Mouse (Mus musculus) stomach, embryonic 16.5 days (tissue): Measurements from ENCODE around the gene Fanca. TPM values are rescaled to one million over a fixed set of nuclear protein-coding genes. Genes with fewer than 3 reads are reported as not detected.

Source experiments
- ATAC-seq: fragments of 200-750 bp; cut with Nextera tagmentation; 2 replicates; pipeline ENCODE4 v1.8.0; 2017; ENCODE audit warnings: moderate number of reproducible peaks, moderate TSS enrichment; ENCODE audit not compliant: insufficient read depth, low FRiP score
- H3K27ac ChIP-seq: fragments of 300-500 bp; sonication (generic); 2 replicates; pipeline ENCODE4 v1.5.1; 2014; ENCODE audit warnings: low read length
- H3K27me3 ChIP-seq: fragments of 300-500 bp; sonication (generic); 2 replicates; pipeline ENCODE4 v1.6.1; 2014; ENCODE audit warnings: low read length, control low read depth, mixed read lengths; ENCODE audit not compliant: control insufficient read depth, insufficient read depth
- H3K36me3 ChIP-seq: fragments of 300-500 bp; sonication (generic); 2 replicates; pipeline ENCODE4 v1.6.1; 2014; ENCODE audit warnings: low read length; ENCODE audit not compliant: control insufficient read depth, insufficient read depth
- H3K4me1 ChIP-seq: fragments of 300-500 bp; sonication (generic); 2 replicates; pipeline ENCODE4 v1.6.1; 2014; ENCODE audit warnings: low read length, control low read depth, mixed read lengths; ENCODE audit not compliant: control insufficient read depth, insufficient read depth
- H3K4me2 ChIP-seq: fragments of 300-500 bp; sonication (generic); 2 replicates; pipeline ENCODE4 v1.6.1; 2014; ENCODE audit warnings: low read depth, low read length, mixed read lengths
- H3K4me3 ChIP-seq: fragments of 300-500 bp; sonication (generic); replicated peaks from 2 replicates; pipeline ENCODE4 v1.5.1; 2014; ENCODE audit warnings: mild to moderate bottlenecking, low read length
- H3K9ac ChIP-seq: fragments of 300-500 bp; sonication (generic); 2 replicates; pipeline ENCODE4 v1.6.1; 2014; ENCODE audit warnings: low read length
- H3K9me3 ChIP-seq: fragments of 300-500 bp; sonication (generic); replicated peaks from 2 replicates; pipeline ENCODE4 v1.6.1; 2016; ENCODE audit warnings: low read length, control low read depth; ENCODE audit not compliant: control insufficient read depth
- WGBS: fragments of 180-500 bp; shearing (Covaris S2); extraction: QIAGEN DNeasy Blood & Tissue Kit; methylation state at CpG from one replicate; pipeline ENCODE4 v1.1.7; 2014; 5-methylcytosine and 5-hydroxymethylcytosine counted together
- polyA plus RNA-seq: library from polyadenylated mRNA; unstranded; fragments of >200 nt; fragmentation: Nextera tagmentation; extraction: Ambion mirVana; gene quantifications from 2 replicates; pipeline ENCODE4 v1.2.1, GENCODE M21; 2015

The Fanca gene
- polyA plus RNA-seq, 1 experiment from 2014 or later: 18.1 TPM

- WGBS: 3% methylated on average over 21 of the region's 21 CpGs
- Histone ChIP-seq H3K9me3 (no peaks in the 10 kb centered on the region), H3K36me3 (no peaks in the 10 kb centered on the region), H3K4me2 (peak overlapping the region; percentile 89), H3K4me3 (peak overlapping the region; percentile 72), H3K9ac (peak overlapping the region; percentile 75), H3K27ac (no peak overlapping the region), H3K4me1 (0 out of 2 replicates have a peak, but pooled peaks cover 3% of the 10 kb centered on the region), H3K27me3 (no peaks in the 10 kb centered on the region)
- peak; percentile 84 for ATAC-seq
These were observed 452 bp downstream of the Fanca start for GRCm38 (mm10) chr8:123317781-123318466.

- H3K9me3 ChIP-seq: no peaks in the 10 kb centered on the region
- ATAC-seq: no peak
- H3K27ac ChIP-seq: no peak overlapping the region
- H3K27me3 ChIP-seq: no peaks in the 10 kb centered on the region
- WGBS: 65% methylated on average over 4 of the region's 4 CpGs
- H3K4me1 ChIP-seq: no peaks in the 10 kb centered on the region
- H3K9ac ChIP-seq: no peak overlapping the region
- H3K4me3 ChIP-seq: no peak overlapping the region
- H3K4me2 ChIP-seq: no peak overlapping the region
- H3K36me3 ChIP-seq: 0 out of 2 replicates have a peak, but pooled peaks cover 3% of the 10 kb centered on the region
These were observed 9.6 kb downstream of the Fanca start for GRCm38 (mm10) chr8:123308738-123309137.

GRCm38 (mm10) chr8:123298301-123298700 lies 20.1 kb downstream of the Fanca start:
- Histone ChIP-seq H3K4me1 (no peaks in the 10 kb centered on the region), H3K4me3 (no peak overlapping the region), H3K9ac (no peak overlapping the region), H3K36me3 (no peaks in the 10 kb centered on the region; the same call in 1 of the 2 replicates), H3K27me3 (no peaks in the 10 kb centered on the region), H3K4me2 (no peak overlapping the region), H3K27ac (no peak overlapping the region), H3K9me3 (no peaks in the 10 kb centered on the region)
- 92% methylated on average over 11 of the region's 11 CpGs for WGBS
- no peak for ATAC-seq

- Histone ChIP-seq H3K9ac (no peak overlapping the region), H3K27ac (no peak overlapping the region), H3K4me1 (no peaks in the 10 kb centered on the region), H3K27me3 (no peaks in the 10 kb centered on the region), H3K36me3 (no peaks in the 10 kb centered on the region), H3K9me3 (no peaks in the 10 kb centered on the region), H3K4me2 (no peak overlapping the region), H3K4me3 (no peak overlapping the region)
- WGBS: 86% methylated on average over 2 of the region's 2 CpGs
- no peak for ATAC-seq
These were observed 25.6 kb downstream of the Fanca start for GRCm38 (mm10) chr8:123292785-123293184.

GRCm38 (mm10) chr8:123292281-123292680 lies 26.1 kb downstream of the Fanca start:
- Histone ChIP-seq H3K27me3 (no peaks in the 10 kb centered on the region), H3K4me1 (no peaks in the 10 kb centered on the region), H3K4me2 (no peak overlapping the region), H3K36me3 (no peaks in the 10 kb centered on the region), H3K9me3 (no peaks in the 10 kb centered on the region), H3K9ac (no peak overlapping the region), H3K27ac (no peak overlapping the region), H3K4me3 (no peak overlapping the region)
- 85% methylated on average over 3 of the region's 3 CpGs for WGBS
- ATAC-seq: no peak

GRCm38 (mm10) chr8:123291716-123292115 lies 26.7 kb downstream of the Fanca start:
- H3K4me1 ChIP-seq: no peaks in the 10 kb centered on the region
- no peaks in the 10 kb centered on the region for H3K9me3 ChIP-seq
- H3K4me2 ChIP-seq: no peak overlapping the region
- no peak overlapping the region for H3K9ac ChIP-seq
- WGBS: 92% methylated on average over 8 of the region's 8 CpGs
- no peaks in the 10 kb centered on the region for H3K27me3 ChIP-seq
- H3K4me3 ChIP-seq: no peak overlapping the region
- ATAC-seq: no peak
- no peak overlapping the region for H3K27ac ChIP-seq
- H3K36me3 ChIP-seq: no peaks in the 10 kb centered on the region

GRCm38 (mm10) chr8:123290679-123291078 lies 27.7 kb downstream of the Fanca start:
- 91% methylated on average over 8 of the region's 8 CpGs for WGBS

GRCm38 (mm10) chr8:123290166-123290565 lies 28.2 kb downstream of the Fanca start:
- no peaks in the 10 kb centered on the region for H3K9me3 ChIP-seq
- H3K4me2 ChIP-seq: no peak overlapping the region
- no peak overlapping the region for H3K9ac ChIP-seq
- ATAC-seq: no peak
- H3K4me1 ChIP-seq: no peaks in the 10 kb centered on the region
- H3K4me3 ChIP-seq: no peak overlapping the region
- no peaks in the 10 kb centered on the region for H3K36me3 ChIP-seq
- WGBS: 82% methylated on average over 4 of the region's 4 CpGs
- no peaks in the 10 kb centered on the region for H3K27me3 ChIP-seq
- H3K27ac ChIP-seq: no peak overlapping the region

More at GRCm38 (mm10) chr8:123290679-123291078, 27.7 kb downstream of the Fanca start:
- Histone ChIP-seq H3K4me2 (no peak overlapping the region), H3K4me3 (no peak overlapping the region), H3K9ac (no peak overlapping the region), H3K4me1 (no peaks in the 10 kb centered on the region), H3K36me3 (no peaks in the 10 kb centered on the region), H3K27ac (no peak overlapping the region), H3K27me3 (no peaks in the 10 kb centered on the region), H3K9me3 (no peaks in the 10 kb centered on the region)
- no peak for ATAC-seq

- Histone ChIP-seq H3K36me3 (no peaks in the 10 kb centered on the region), H3K4me1 (no peaks in the 10 kb centered on the region), H3K4me2 (no peak overlapping the region), H3K27ac (no peak overlapping the region), H3K27me3 (no peaks in the 10 kb centered on the region), H3K4me3 (no peak overlapping the region), H3K9ac (no peak overlapping the region), H3K9me3 (no peaks in the 10 kb centered on the region)
- ATAC-seq: no peak
- whole genome bisulfite sequencing: 93% methylated on average over 17 of the region's 17 CpGs
These were observed 31.0 kb downstream of the Fanca start for GRCm38 (mm10) chr8:123287362-123287761.
